Mouse (Mus musculus) erythroblast, embryonic 14.5 days (primary cell): ENCODE results near the gene Cops4.

ENCODE experiments used
- GATA1 ChIP-seq: IDR thresholded peaks from 2 replicates; pipeline ENCODE4 v1.6.1; 2012; ENCODE audit warnings: low read length, inconsistent platforms, mixed read lengths
- TAL1 ChIP-seq: IDR thresholded peaks from 3 replicates; pipeline ENCODE4 v1.6.1; 2012; ENCODE audit warnings: low read length, inconsistent platforms, mixed read lengths

DNA sequence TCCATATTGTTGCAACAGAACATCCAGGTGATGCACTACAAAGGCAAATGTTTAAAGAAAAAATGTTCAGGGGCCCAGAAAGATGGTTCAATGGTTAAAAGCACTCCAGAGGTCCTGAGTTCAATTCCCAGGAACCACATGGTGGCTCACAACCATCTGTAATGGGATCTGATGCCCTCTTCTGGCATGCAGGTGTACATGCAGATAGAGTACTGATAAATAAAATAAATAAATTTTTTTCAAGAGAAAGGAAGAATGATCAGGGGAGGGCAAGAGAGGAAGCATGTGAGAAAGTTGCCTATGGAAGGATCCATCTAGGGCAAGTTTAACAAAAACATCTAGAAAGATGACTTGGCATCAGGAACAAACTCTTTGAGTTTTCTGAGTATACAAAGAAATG lies 5.5 kb upstream of the Cops4 start:
- TF ChIP-seq TAL1 (no peak), GATA1 (no peak)
